Mouse (Mus musculus) embryonic stem cell, embryonic (primary cell): ENCODE measurements around the gene Hsd17b12.

Experiments
- CTCF ChIA-PET, 4 experiments: fragments of 300-600 bp in 2 of 4; fragments of 350-600 bp in 2 of 4; sonication (Branson Sonifier 250); formaldehyde crosslinking; loops; one replicate each; lab custom pipeline; 2022; ENCODE audit warnings: inconsistent platforms in 2 of 4; lab: Charles Lee
- POLR2A ChIA-PET, 4 experiments: fragments of 300-600 bp in 2 of 4; fragments of 350-600 bp in 2 of 4; sonication (Branson Sonifier 250); formaldehyde crosslinking; loops; one replicate each; lab custom pipeline; 2022; ENCODE audit warnings: antibody characterized with exemption in 4 of 4, inconsistent platforms in 1 of 4; lab: Charles Lee

Hsd17b12 gene

GRCm38 (mm10) chr2:93992810-93993209, 165.0 kb downstream of the Hsd17b12 start:
- ChIA-PET POLR2A (interaction anchor here in 3 of 4 experiments (0.5 to 1.6 kb wide), 4 partner anchors 9 to 39 kb away, joined by 3 to 4 read pairs (median 4); no protein-coding TSS in a partner anchor), CTCF (interaction anchor here in 2 of 4 experiments (0.7 to 1.8 kb wide), 2 partner anchors 10 kb away, joined by 3 to 7 read pairs; no protein-coding TSS in a partner anchor)

GRCm38 (mm10) chr2:93992259-93992658, 165.5 kb downstream of the Hsd17b12 start:
- CTCF ChIA-PET, result interaction anchor here in 3 of 4 experiments (0.6 to 1.8 kb wide), 3 partner anchors 10 to 802 kb away, joined by 3 to 7 read pairs (median 6); no protein-coding TSS in a partner anchor
- POLR2A ChIA-PET, result interaction anchor here in 3 of 4 experiments (0.5 to 1.6 kb wide), 6 partner anchors 10 to 65 kb away, joined by 3 to 5 read pairs (median 4); partner anchors contain the start of gene Alkbh3 (in 1 of the 3)

- CTCF ChIA-PET, result interaction anchor here in 1 of 4 experiments (0.6 kb wide), 1 partner anchor 9 kb away, joined by 6 read pairs; no protein-coding TSS in a partner anchor
- POLR2A ChIA-PET, result interaction anchor here in 1 of 4 experiments (0.8 to 1.2 kb wide), 3 partner anchors 9 to 64 kb away, joined by 3 to 5 read pairs (median 3); partner anchors contain the start of gene Alkbh3
These were observed 166.4 kb downstream of the Hsd17b12 start for GRCm38 (mm10) chr2:93991336-93991735.

- POLR2A ChIA-PET, result interaction anchor here in 1 of 4 experiments (0.6 to 1.1 kb wide), 2 partner anchors 12 to 116 kb away, joined by 3 to 4 read pairs; no protein-coding TSS in a partner anchor
- CTCF ChIA-PET, result interaction anchor here in 3 of 4 experiments (0.5 to 3.1 kb wide), 3 partner anchors 14 to 67 kb away, joined by 3 to 10 read pairs (median 3); no protein-coding TSS in a partner anchor
These were observed 169.3 kb downstream of the Hsd17b12 start for GRCm38 (mm10) chr2:93988440-93988839.
